Mouse (Mus musculus): ENCODE data around the gene Dnmt1. TPM values are rescaled to one million over a fixed set of nuclear protein-coding genes. Genes with fewer than 3 reads are reported as not detected.
A peak's percentile ranks its signal among the peaks of the same experiment; 100 is the strongest.
"Not testable (repeated sequence)": the region's sequence is repeated elsewhere in the genome, so short reads cannot be mapped to it uniquely, and the experiment has no call there.

The Dnmt1 gene
- total RNA-seq (2021): 10 to 100 TPM; 43.0 to 44.0 TPM
- polyA plus RNA-seq (2012; rRNA removed): 29.6 and 29.8 TPM in 2 replicates
- long read RNA-seq, full-length matches to known transcripts: 7 of 23 reads
- long read RNA-seq, partial matches to known transcripts: 10 of 23 reads
- long read RNA-seq, other reads (novel, unspliced or antisense): 6 of 23 reads

GRCm38 (mm10) chr9:20959430-20959938, at the start of gene Dnmt1:
TSS of gene Dnmt1 (minus strand) at chr9:20959888.
- no peak for DNase-seq

- no peak for DNase-seq
These were observed 48.3 kb upstream of the Dnmt1 start for GRCm38 (mm10) chr9:21008007-21008406.

GRCm38 (mm10) chr9:21007313-21007952, 47.7 kb upstream of the Dnmt1 start:
- no peak for DNase-seq

GRCm38 (mm10) chr9:21002627-21003551, 43.2 kb upstream of the Dnmt1 start, which contains the start of gene Mrpl4:
TSS of gene Mrpl4 (plus strand) at chr9:21002738.
- peak; percentile 91 for DNase-seq

GRCm38 (mm10) chr9:21002270-21002626, 42.6 kb upstream of the Dnmt1 start:
- no peak for DNase-seq

- no peak for DNase-seq
These were observed 42.0 kb upstream of the Dnmt1 start for GRCm38 (mm10) chr9:21001651-21002200.

- peak; percentile 15 for DNase-seq
These were observed 41.1 kb upstream of the Dnmt1 start for GRCm38 (mm10) chr9:21000811-21001210.

GRCm38 (mm10) chr9:20998337-20998736, 38.6 kb upstream of the Dnmt1 start:
- not testable (repeated sequence) for DNase-seq

GRCm38 (mm10) chr9:20997065-20997464, 37.4 kb upstream of the Dnmt1 start:
- DNase-seq: no peak

GRCm38 (mm10) chr9:20995069-20995468, 35.4 kb upstream of the Dnmt1 start:
- no peak for DNase-seq

- DNase-seq: no peak
These were observed 33.6 kb upstream of the Dnmt1 start for GRCm38 (mm10) chr9:20993165-20993898.

- no peak for DNase-seq
These were observed 31.9 kb upstream of the Dnmt1 start for GRCm38 (mm10) chr9:20991587-20991986.

GRCm38 (mm10) chr9:20990861-20991260, 31.2 kb upstream of the Dnmt1 start:
- no peak for DNase-seq

- DNase-seq: no peak
These were observed 28.3 kb upstream of the Dnmt1 start for GRCm38 (mm10) chr9:20987953-20988352.

GRCm38 (mm10) chr9:20986952-20987686, 27.4 kb upstream of the Dnmt1 start:
- no peak for DNase-seq

- no peak for DNase-seq
These were observed 23.5 kb upstream of the Dnmt1 start for GRCm38 (mm10) chr9:20983169-20983568.

- no peak for DNase-seq
These were observed 22.5 kb upstream of the Dnmt1 start for GRCm38 (mm10) chr9:20982171-20982570.

GRCm38 (mm10) chr9:20979769-20980168, 20.1 kb upstream of the Dnmt1 start:
- no peak for DNase-seq

GRCm38 (mm10) chr9:20979181-20979580, 19.5 kb upstream of the Dnmt1 start:
- DNase-seq: no peak

GRCm38 (mm10) chr9:20978409-20979095, 18.9 kb upstream of the Dnmt1 start:
- DNase-seq: no peak

Measured in adrenal gland, adult 2 months (tissue).